Mouse (Mus musculus) right cerebral cortex, postnatal 36 days (tissue): Measurements from ENCODE around the gene Epn2.
A peak's percentile ranks its signal among the peaks of the same experiment; 100 is the strongest.

Experiments used
- DNase-seq, 2 experiments: peaks; one replicate each; pipeline ENCODE4 v3.0.0; 2022; ENCODE audit warnings: low spot score in 2 of 2, mixed read lengths in 1 of 2

The Epn2 gene

GRCm38 (mm10) chr11:61540642-61541041 is 38.8 kb downstream of the Epn2 start:
- no peak for DNase-seq

GRCm38 (mm10) chr11:61537362-61537761 is 42.1 kb downstream of the Epn2 start:
- DNase-seq = peak; percentile 24 to 56

GRCm38 (mm10) chr11:61536952-61537351 is 42.5 kb downstream of the Epn2 start:
- DNase-seq = no peak

- no peak for DNase-seq
Observed at GRCm38 (mm10) chr11:61535530-61535929, 44.0 kb downstream of the Epn2 start.

GRCm38 (mm10) chr11:61533571-61533970 is 45.9 kb downstream of the Epn2 start:
- no peak for DNase-seq

- DNase-seq = no peak
Observed at GRCm38 (mm10) chr11:61532820-61533219, 46.7 kb downstream of the Epn2 start.

- DNase-seq = peak in 1 of 2 experiments; percentile 42
Observed at GRCm38 (mm10) chr11:61529268-61529713, 50.2 kb downstream of the Epn2 start.

- DNase-seq = no peak
Observed at GRCm38 (mm10) chr11:61526872-61527271, 52.6 kb downstream of the Epn2 start.

GRCm38 (mm10) chr11:61519484-61520107 is 59.9 kb downstream of the Epn2 start:
- no peak for DNase-seq

GRCm38 (mm10) chr11:61518871-61519270 is 60.6 kb downstream of the Epn2 start:
- DNase-seq = no peak

- DNase-seq = no peak
Observed at GRCm38 (mm10) chr11:61517971-61518370, 61.5 kb downstream of the Epn2 start.

GRCm38 (mm10) chr11:61514953-61515352 is 64.5 kb downstream of the Epn2 start:
- no peak for DNase-seq

- DNase-seq = peak; percentile 95 to 96
Observed at GRCm38 (mm10) chr11:61504713-61505257, 74.7 kb downstream of the Epn2 start, which contains the start of gene B9d1. Gene B9d1, plus strand, starts transcription at chr11:61505144.

- DNase-seq = no peak
Observed at GRCm38 (mm10) chr11:61503933-61504332, 75.6 kb downstream of the Epn2 start.

GRCm38 (mm10) chr11:61498736-61499504 is 80.6 kb downstream of the Epn2 start:
- DNase-seq = no peak

- DNase-seq = no peak
Observed at GRCm38 (mm10) chr11:61497490-61497889, 82.0 kb downstream of the Epn2 start.

GRCm38 (mm10) chr11:61495528-61495927 is 84.0 kb downstream of the Epn2 start:
- no peak for DNase-seq

- peak; percentile 95 to 96 for DNase-seq
Observed at GRCm38 (mm10) chr11:61494129-61494997, 85.1 kb downstream of the Epn2 start, which contains the start of gene Mapk7. Gene Mapk7, minus strand, starts transcription at chr11:61494406.

GRCm38 (mm10) chr11:61493525-61494128 is 85.9 kb downstream of the Epn2 start:
- DNase-seq = peak in 1 of 2 experiments; percentile 33

GRCm38 (mm10) chr11:61492749-61493401 is 86.6 kb downstream of the Epn2 start:
- DNase-seq = no peak
